Mouse (Mus musculus): ENCODE measurements around the gene Mfsd2b. TPM values are rescaled to one million over a fixed set of nuclear protein-coding genes. Genes with fewer than 3 reads are reported as not detected.

The Mfsd2b gene
- polyA plus RNA-seq, 1 experiment = 2.4 TPM

GRCm38 (mm10) chr12:4817361-4818101 lies 56.6 kb downstream of the Mfsd2b start, which contains the start of gene Sf3b6:
Gene Sf3b6 (plus strand): TSS chr12:4817544.
- peak; percentile 93 to 98 for DNase-seq (ENCODE audit: extremely low spot score in 1 of 2, low spot score in 1 of 2)

- no peak for DNase-seq (ENCODE audit: extremely low spot score in 1 of 2, low spot score in 1 of 2)
Measured at GRCm38 (mm10) chr12:4816680-4817360, 57.3 kb downstream of the Mfsd2b start.

DNA sequence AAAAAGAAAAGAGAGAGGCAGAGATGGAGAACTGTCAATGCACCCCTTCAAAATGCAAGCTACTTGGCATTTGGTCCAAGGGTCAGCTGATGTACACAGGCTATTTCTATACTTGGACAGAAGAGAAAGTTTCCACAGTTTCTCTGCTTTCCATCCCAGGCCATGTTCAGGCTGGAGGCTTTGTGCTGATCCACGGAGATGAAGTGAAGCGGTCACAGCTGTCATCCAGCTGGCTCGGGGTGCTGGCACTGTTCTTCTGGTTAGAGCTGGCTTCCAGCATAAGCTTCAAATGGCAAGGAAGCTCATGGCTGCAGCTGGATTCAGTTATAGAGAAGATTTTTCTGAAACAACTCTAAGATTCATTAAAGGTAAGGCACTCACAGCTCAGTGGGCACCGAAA lies 60.5 kb downstream of the Mfsd2b start:
- DNase-seq (ENCODE audit: extremely low spot score in 1 of 2, low spot score in 1 of 2) = no peak

Other genes starting within 250 kb of the Mfsd2b start
- 3.9 and 5.1 TPM in 2 replicates for gene Fam228a, start 135.9 kb downstream of the Mfsd2b start, polyA plus RNA-seq (2012; rRNA removed)
- 12.0 and 14.4 TPM in 2 replicates for gene Pfn4, start 105.3 kb downstream of the Mfsd2b start, polyA plus RNA-seq (2012; rRNA removed)
- gene Fam228b, start 105.1 kb downstream of the Mfsd2b start, polyA plus RNA-seq (2012; rRNA removed) = 7.3 and 8.5 TPM in 2 replicates
- gene Sf3b6, start 56.8 kb downstream of the Mfsd2b start, polyA plus RNA-seq (2012; rRNA removed) = 94.2 and 94.4 TPM in 2 replicates
- gene Fkbp1b, start 32.8 kb downstream of the Mfsd2b start, polyA plus RNA-seq (2012; rRNA removed) = 97.3 and 112 TPM in 2 replicates
- 9.5 and 10.8 TPM in 2 replicates for gene Wdcp, start 31.1 kb downstream of the Mfsd2b start, polyA plus RNA-seq (2012; rRNA removed)
- gene Ubxn2a, start 33.3 kb upstream of the Mfsd2b start, polyA plus RNA-seq (2012; rRNA removed) = 21.6 and 26.3 TPM in 2 replicates
- 11.2 and 12.1 TPM in 2 replicates for gene Atad2b, start 43.0 kb upstream of the Mfsd2b start, polyA plus RNA-seq (2012; rRNA removed)